Mouse (Mus musculus) spleen, postnatal 10 days (tissue): ENCODE measurements at regions not wholly inside any gene's neighbourhood (a gene's known extent, or its start where the extent isn't known, plus 50 kb on each side); places are given as distances from the start of the nearest gene placed in this dataset.

Experiments
- DNase-seq, 2 experiments: peaks; one replicate each; pipeline ENCODE4 v3.0.0; 2021 to 2022; ENCODE audit warnings: low spot score in 2 of 2

DNA sequence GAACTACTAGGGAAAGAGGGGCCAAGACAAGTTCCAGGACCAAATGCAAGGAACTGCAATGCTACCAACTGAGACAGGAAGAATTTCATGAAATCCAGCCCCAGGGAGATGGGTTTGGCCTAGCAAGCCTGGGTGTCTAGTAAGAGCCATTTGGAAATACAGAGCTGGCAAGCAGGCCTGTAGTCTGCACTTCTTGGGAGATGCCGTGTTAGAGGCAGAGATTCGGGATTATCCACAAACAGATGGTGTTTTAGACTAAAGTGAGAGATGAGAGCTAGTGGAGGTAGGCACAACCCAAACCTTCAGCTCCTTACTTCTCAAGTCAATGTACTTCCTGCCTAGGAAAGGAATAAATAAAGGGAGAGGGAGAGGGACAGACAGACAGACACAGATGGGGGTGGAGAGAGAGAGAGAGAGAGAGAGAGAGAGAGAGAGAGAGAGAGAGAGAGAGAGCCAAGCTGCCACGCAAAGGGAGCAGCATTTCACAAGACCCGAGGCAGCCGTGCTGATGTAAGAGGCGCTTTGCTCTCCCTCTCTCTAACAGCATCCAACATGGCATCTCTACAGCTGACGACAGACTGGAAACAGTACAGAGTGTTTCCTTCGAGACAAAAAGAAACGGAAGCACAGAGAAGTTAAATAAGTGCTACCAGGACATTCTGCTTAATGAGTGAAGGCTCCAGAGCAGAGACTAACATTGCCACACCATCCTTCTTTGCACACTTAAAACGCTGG lies 182.9 kb downstream of the Irs2 start:
- no peak for DNase-seq

- DNase-seq = no peak
Measured at GRCm38 (mm10) chr8:10821901-10822300, 186.4 kb downstream of the Irs2 start.

- no peak for DNase-seq
Measured at GRCm38 (mm10) chr8:10814499-10814898, 193.8 kb downstream of the Irs2 start.

GRCm38 (mm10) chr8:10812060-10812670 lies 196.1 kb downstream of the Irs2 start:
- DNase-seq = no peak

DNA sequence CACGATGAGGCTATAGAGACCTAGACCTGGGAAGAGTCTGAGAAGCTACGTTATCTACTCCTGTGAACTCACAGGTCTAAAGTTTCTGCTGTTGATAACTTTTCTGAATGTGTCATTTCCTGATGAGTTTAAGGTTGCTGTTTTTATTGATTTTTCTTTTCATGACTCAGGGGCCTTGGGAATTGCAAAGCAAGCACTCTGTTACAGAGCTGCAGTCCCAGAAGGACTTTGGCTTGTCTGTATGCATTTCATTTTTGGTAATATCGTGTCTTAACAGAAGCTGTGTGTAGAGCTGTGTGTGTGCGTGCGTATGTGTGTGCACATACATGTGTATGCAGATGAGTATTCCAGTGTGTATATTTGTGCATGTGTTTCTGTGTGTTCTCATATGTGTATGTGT lies 201.2 kb downstream of the Irs2 start:
- DNase-seq = no peak

DNA sequence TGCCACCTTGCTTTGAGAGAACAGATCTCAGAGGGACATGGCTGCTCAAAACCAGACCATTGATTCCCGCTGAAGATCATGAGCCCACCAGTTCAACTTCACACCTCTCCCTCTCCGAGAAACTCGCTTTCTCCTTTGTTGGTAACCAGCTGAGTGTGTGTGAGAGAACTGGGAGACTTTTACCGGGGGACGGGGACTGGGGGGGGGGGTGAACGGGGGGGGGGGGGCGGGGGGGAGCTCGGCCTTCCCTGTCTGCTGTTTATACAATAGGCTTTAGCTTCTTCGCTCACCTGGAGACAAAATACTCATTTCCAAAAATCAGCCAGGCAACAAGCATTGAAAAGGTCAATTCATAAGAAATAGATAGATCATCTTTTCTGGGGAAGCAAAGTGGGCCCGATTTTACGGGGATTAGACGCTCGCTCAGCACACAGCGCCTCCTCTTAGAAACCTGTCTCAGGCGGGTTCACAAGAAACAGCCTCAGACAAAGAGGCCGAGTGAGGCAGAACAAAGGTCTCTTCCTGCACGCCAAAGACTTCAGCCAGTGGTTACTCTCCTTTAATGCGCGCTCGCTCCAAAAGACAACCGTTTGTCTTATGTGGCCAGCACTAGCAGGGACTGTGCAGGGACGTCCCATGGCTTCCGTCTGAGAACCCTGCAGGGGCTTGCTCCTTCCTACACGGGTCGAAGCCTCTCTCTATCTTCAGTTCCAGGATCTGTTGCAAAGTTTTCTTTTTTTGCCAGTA lies 202.7 kb downstream of the Irs2 start:
- no peak for DNase-seq

DNA sequence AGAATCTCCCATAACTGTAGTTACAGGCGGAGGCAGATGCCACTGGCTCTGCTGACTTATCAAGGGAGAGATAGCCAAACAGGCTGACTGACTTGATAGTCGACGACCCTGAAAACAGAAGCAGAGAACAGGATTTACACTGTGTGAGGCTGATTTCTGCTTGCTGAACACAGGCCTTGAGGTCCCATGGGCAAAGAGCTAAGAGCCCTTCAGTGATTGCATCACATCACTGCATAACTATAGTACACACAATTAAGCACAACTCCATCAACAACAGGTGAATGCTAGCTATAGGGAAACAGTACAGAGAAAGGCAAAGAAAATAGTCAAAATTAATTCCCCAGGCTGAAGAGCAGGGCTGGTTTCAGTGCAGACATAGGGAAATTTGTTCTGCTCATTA lies 203.3 kb downstream of the Irs2 start:
- DNase-seq = no peak

DNA sequence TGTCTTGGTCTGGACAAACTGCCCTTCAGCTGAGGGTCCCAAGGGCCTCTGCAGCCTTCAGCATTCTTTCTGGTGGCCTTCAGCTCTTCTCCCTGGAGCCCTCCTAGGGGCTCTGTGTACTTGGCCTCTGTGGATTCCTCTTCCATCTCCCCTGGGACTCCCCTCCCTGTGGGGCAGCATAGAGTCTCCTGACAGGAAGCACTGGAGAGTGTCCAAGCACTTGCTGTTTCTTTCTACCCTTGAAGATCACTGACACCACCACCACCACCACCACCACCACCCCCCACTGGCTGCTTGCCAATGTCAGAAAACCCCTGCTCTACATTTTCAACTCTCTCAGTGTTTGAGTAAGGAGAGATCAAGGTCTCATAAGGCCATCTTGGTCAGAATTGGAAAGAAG lies 206.3 kb downstream of the Irs2 start:
- no peak for DNase-seq

GRCm38 (mm10) chr8:10801580-10801979 lies 206.7 kb downstream of the Irs2 start:
- DNase-seq = no peak

DNA sequence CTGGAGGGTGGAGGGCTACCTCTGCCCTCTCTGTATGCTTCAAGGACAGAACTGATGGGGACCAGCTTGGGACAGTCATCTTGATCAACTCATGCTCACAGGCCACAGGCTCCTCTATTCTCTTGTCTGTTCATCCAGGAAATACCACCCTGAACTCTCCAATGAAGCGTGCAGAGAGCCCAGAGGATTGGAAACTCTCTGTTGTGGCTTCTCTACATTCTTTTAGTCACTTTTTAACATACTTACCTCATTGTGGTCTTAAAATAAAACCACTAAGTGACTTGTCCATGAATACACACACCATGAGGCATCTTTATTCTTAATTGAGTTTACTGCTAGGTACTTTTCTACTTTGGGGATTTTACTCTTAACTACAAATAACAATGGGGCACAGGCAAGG lies 209.8 kb downstream of the Irs2 start:
- DNase-seq = no peak

DNA sequence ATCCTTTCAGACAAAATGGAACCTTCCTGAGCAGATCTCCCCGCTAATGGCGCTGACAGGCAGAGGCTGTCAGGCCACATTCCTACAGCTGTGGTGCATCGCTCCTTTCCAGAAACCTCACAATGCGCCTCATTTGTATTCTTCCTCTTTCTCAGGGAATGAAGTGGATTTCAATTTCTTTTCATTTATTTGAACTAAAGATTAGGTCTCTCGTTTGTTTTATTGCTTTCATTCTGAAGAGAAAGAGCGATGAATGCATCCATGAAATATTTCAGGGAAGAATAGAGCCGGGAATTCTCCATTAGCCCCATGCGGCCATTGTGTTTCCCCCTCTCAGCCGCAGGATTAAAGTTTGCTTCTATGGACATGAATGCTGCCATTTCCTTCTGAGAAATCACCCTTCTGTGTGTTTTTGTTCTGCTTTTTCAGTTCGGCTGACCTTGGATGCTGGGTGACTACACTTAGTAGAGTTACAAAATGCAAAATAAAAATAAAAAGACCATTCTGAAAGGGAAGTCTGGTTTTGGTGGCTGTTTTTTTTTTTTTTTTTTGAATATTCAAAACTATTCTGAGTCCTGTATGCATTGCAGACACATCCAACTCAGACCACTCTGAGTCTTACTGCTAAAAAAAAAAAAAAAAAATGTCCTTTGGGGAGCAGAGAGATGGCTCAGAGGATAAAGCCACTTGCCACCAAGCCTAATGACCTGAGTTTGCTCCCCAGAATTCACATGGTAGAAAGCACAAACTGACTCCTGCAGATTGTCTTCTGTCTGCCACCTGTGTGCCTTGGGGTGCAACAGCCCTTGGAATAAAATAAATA lies 213.7 kb downstream of the Irs2 start:
- DNase-seq = no peak

DNA sequence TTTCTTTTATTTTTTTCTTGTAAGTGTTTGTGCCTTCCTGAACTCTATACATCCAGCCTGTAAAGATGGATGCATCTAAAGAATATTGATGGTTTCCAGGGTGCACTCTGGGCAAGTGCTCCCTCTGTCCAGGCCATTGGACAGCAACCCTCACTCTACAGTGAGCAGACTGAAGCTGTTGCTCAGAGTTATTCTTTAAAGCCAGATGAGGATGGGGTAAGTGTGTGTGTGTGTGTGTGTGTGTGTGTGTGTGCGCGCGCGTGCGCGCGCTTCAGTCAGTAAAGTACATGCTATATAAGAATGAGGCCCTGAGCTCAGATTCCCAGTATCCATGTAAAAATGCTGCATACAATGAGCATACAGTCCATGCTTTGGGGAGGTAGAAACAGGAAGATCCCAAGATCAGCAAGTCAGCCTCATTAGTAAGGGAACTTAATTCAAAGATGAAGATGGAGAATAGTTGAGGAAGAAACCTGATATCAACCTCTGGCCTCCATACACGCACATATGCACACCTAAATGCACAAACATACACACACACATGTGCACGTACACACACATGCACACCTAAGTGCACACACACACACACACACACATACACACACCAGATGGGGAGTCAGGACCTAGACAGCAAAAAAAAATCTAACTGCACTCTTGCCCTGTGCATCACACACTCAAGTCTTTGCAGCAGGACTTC lies 214.4 kb downstream of the Irs2 start:
- no peak for DNase-seq

DNA sequence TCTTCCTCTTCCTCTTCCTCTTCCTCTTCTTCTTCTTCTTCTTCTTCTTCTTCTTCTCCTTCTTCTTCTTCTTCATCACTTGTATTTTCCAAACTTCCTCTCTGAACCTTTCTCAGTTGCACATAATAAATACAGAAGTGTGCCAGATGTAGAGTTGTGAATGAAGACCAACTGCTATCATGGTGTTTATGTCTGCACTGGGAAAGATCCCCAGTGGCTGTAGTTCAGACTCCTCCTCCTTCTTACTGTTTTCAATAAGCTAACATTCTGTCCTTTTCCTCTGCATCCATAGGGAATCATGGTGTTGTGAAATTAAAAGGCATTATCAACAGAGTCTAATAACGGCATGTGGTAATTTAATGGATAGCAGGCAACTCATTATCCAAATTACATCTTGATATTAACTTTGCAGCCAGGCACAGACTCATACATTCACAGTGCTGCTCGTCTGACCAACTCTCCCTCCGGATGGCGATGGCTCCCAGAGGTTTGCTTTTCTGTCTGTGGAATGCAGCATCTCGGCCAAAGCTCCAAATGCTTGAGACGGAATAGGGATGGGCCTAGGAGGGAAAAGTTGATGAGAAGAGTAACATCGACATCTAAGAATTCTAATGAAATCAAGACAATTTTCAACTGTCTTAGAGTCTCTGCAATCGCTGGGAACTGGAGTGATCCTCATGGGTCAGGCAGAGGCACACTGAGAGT lies 219.6 kb downstream of the Irs2 start:
- DNase-seq = no peak

DNA sequence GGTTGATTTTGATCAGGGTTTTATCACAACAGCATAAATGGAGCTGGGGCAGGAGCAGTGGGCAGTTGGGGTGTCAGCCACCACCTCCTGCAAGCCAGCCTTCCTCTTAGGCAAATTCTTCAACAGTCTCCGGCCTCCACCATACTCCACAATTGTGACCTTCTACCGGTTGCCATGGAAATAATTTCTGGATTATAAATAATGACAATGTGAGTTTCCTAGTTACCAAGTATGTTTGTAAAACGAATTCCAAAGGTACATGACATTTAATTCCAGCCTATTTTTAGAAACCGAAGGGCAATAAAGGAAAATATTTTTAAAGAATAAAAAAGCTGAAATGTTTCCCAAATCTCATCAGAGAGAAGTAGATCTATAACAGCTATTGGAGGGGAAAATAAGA lies 222.5 kb downstream of the Irs2 start:
- DNase-seq = no peak

DNA sequence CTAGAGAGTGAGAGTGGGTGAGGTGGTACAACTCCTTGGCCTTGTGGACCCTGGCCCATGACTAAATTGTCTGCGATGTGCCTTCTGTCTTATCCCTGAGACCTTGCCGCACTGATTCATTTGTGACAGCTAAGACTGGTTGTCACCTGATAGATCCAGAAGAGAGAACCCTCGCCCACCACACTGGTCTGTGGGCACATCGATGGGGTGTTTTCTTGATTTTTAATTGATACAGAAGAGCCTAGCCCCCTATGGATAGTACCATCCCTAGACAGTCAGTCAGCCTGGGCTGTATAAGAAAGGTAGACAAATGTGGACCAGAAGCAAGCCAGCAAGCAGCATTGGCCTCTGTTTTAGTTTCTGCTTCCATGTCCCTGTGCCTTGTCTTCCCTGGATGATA lies 222.9 kb downstream of the Irs2 start:
- DNase-seq = no peak

- DNase-seq = no peak
Measured at GRCm38 (mm10) chr8:10784481-10784880, 223.8 kb downstream of the Irs2 start.

DNA sequence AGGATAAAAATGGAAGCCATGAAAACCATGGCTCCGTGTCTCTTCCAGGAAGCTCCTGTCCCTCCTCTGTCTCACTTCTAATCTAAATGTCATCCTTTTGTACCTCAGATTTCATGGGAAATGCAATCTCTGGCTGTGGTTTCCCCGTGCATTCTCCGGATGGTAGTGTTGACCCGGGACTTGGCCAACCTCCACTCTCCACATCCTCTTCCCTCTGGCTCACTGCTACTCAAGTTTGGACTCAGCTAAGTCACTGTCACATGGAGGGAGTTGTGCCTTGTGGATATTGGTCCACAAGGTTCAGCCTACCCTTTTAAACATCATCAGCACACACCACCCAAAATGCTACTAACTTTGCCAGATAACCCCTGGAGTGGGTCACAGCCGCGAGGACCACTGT lies 226.4 kb downstream of the Irs2 start:
- DNase-seq = no peak

GRCm38 (mm10) chr8:10779636-10780035 lies 228.6 kb downstream of the Irs2 start:
- no peak for DNase-seq

GRCm38 (mm10) chr8:10775202-10776010 lies 232.9 kb downstream of the Irs2 start:
- DNase-seq = no peak

GRCm38 (mm10) chr8:10774778-10775177 lies 233.5 kb downstream of the Irs2 start:
- no peak for DNase-seq
